Mouse (Mus musculus) liver, adult 2 months (tissue): ENCODE results near the gene Shq1.

ENCODE experiments used
- CTCF ChIP-seq: fragments of 200-500 bp; IDR thresholded peaks from 2 replicates; pipeline ENCODE4 v1.5.1; 2011; ENCODE audit warnings: low read depth, low read length, control low read depth
- POLR2A ChIP-seq: fragments of 200-500 bp; IDR thresholded peaks from 2 replicates; pipeline ENCODE4 v1.6.1; 2011; ENCODE audit warnings: low read length, control low read depth; ENCODE audit not compliant: insufficient read depth; ENCODE audit errors: extremely low read depth

- TF ChIP-seq CTCF: no peak
- no peak for TF ChIP-seq POLR2A
Observed at GRCm38 (mm10) chr6:100603702-100604101, 67.3 kb downstream of the Shq1 start.
